Mouse (Mus musculus): ENCODE measurements around the gene Fgfr2. TPM values are rescaled to one million over a fixed set of nuclear protein-coding genes. Genes with fewer than 3 reads are reported as not detected.
A peak's percentile ranks its signal among the peaks of the same experiment; 100 is the strongest.

Gene Fgfr2
- polyA plus RNA-seq, 2 experiments from 2014 or later = not detected

DNA sequence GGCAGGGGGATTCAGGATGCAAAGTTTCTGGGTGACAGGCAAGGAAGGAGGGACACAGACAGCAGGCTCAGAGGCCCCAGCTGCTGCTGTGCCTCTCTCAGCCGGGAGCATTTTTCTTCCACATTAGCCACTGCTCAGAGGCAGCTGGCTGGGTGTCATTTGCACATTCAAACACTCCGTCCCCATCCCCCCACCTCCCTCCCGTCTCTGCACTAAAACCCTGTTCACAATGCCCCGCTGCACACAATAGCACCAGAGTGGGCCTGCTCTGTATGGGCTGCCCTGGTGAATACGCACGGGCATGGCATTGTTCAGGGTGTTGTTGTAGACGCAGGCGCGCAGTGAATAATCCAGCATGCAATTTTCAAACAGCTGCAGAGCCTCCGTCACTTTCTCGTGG, 875.6 kb downstream of the Fgfr2 start:
- ATAC-seq = no peak

DNA sequence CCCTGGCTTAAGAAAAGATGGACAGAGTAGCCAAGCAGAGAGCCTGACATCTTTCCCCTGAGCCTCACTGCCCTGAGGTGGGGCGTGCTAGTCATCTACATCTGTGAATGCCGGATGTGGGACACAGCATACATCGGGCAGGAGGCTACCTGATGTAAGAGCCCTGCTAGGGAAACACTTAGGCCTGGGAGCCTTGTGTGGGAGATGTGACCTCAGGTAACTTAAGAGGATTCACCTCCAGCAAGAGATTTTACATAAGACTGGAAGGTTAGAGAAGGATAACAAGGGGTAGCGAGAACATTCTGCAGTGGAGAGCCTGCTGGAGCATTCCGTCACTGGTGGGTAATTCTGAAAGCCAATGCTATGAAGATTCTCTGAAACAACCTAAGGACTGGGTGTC, 876.1 kb downstream of the Fgfr2 start:
- no peak for ATAC-seq

DNA sequence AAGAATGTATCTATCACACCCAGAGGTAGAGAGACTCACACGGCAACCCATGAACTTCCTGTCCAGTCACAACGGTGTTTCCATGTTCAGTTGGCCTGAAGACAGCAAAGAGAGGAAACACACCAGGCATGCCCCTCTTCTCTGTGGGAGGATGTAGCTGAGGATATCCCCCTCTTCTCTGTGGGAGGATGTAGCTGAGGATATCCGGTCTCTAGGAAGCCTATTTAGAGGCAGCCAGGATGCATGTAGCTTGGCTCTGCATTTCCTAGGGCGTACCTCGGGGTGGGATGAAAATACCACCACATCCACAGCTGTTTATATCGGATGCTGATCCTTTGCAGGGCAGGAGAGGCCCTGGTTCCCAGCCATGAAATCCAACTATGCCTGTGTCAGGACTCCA, 877.4 kb downstream of the Fgfr2 start:
- no peak for ATAC-seq

DNA sequence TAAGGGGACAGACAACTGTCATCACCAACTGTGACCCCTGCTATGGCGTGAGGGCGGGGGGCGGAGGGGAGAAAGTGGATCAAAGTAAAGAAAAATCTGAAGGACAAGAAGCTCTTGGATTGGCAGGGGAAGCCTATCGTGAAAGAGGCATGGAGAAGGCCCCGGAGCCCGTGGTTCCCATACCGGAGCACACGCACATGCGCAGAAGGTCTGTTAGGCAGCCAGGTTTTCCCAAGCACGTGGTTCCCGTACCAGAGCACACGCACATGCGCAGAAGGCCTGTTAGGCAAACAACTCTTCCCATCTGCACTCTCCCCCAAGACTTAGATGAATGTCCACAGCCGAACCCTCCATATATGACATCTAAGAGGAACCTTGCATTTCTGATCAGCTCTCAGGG, 878.5 kb downstream of the Fgfr2 start:
- ATAC-seq = no peak

DNA sequence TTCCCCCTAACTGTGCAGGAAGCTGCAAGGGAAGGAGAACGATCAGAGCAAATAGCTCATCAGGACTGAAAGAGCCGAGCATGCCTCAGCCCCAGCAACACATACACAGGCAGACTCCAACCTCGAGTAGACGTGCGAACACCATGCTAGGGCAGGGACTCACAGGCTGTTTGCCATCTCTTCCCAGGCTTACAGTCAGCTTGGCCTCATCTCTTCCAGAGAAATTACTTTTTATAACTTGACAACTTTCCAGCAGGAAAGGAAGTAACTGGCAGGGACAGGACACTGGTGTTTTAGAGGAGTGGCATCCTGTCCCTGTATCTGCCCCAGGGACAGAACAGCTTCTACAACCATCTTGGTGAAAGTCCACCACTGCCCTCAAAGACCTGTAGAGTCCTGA, 879.9 kb downstream of the Fgfr2 start:
- no peak for ATAC-seq

DNA sequence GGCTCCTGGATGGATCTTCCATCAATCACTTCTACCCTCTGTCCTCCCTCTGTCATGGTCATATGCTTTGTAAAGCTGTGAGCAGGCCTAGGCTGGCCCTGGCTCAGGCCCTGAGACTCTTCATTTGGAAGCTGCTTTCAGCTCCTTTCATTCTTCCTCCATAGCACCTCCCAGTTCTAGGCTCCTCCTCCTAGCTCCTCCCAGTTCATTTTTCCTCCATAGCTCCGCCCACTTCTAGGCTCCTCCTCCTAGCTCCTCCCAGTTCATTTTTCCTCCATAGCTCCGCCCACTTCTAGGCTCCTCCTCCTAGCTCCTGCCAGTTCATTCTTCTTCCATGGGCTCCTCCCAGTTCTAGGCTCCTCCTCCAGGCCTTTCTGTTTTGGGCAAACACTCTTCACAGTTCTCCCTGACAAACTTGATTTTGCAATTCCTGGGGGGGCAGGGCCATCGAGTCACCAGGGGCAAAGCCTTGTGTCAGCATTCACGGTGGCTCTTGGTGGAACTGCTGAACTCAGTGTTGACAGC, 880.5 kb downstream of the Fgfr2 start:
- ATAC-seq = no peak

DNA sequence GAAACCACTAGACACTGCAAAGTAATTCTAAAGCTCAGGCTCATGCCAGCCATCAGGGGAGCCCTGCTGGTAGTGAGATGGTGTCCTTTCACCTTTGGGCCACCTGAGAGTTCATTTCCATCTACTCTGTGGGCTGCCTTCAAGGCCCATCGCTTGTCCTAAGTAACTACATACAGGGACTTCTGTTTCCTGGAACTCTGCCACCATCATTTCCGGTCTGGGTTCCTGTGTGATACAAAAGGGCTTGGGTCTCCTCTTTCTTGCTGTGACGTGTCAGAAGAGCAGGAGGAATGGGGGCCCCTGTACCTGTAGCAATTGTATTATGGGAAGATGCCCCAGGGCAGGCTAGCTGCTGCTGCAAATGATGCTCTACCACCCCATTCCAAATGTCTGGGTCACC, 884.2 kb downstream of the Fgfr2 start:
- no peak for ATAC-seq

DNA sequence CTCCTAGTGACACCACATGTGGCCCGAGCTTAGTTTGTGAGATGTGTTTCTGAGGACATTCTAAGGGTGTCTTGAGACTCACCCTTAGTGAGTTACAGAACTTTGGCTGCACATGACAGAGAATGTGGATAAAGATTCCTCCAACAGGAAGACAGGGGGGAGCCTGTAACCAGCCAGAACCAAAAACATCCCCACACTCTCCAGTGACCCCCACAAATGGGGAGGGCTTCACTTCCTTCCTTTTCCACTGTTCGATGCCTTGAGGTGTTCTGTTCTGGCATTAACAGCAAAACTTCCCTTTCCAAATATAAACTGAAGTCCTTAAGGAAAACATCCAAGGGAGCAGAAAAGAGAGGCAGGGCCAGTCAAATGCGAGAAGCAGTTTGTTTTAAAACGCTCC, 886.0 kb downstream of the Fgfr2 start:
- no peak for ATAC-seq

DNA sequence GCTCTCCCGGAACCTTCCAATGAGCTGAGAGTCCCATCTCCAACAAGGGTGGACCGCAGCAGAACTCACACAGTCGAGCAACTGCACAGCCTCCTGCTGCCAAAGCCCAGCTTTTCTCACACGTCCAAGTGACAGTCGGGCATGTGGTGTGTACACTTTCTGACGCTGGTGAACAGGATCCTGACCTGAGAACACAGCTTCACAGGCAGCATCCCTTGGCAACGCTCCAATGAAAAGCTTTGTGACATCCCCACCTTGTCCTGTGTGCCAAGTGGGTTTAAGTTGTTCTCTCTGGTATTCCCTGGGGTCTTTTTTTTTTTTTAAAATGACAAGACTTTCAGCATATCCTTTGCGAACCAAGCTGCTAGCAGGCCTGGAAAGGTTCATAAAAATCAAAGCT, 886.4 kb downstream of the Fgfr2 start:
- no peak for ATAC-seq

DNA sequence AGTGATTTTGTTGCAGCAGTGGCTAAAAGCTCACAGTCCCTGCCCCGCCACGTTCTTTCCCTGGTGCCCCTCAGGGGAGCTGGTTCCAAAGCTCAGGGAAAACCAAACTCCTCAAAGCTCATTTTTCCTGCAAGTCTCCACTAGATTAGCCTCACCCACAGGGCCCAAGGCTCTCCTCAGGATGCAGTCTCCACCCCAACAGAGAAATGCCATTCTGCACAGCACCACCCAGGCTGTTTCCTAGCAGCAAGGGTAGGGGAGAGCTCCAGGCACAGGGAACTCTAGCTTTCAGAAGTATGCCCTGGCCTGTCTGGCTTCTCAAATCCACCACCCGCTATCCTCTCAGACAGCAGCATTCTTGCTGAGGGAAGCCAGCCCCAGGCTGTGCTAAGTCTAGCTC, 888.9 kb downstream of the Fgfr2 start:
- no peak for ATAC-seq

DNA sequence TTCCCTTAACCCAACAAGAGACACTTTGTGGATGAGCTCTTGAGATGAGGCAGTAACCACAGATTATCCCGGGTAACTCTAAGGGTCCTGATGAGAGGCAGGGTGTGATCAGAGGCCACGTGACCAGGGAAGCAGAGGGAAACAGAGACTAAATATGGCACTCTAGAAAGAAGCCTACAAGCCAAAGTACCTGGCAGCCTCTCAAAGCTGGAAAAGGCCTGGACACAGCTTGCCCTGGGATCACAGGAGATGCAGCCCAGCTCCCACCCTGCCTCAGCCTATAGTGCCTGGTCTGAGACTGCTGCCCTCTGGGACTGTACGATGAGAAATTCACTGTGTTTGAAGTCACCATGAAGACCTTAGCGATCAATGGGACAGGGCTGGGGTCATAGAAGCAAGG, 889.4 kb downstream of the Fgfr2 start:
- no peak for ATAC-seq

DNA sequence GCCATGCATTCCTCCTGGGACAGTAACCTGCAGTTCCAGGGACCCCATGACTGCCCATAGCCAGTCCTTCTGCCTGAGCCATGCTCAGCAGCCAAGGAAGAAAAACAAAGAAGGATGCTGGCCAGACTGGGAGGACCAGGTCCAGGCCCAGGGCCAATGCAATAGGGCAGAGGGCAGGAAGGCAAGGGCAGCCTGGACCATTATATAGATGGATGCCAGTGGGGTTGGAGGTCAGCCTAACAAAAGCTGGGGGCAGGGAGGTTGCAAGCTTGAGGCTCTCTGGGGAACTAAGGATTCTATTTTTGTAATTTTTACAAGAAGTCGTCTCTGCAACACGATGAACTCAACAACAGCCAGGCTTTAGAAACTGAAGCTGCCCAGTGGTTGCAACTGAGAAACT, 890.2 kb downstream of the Fgfr2 start:
- no peak for ATAC-seq

DNA sequence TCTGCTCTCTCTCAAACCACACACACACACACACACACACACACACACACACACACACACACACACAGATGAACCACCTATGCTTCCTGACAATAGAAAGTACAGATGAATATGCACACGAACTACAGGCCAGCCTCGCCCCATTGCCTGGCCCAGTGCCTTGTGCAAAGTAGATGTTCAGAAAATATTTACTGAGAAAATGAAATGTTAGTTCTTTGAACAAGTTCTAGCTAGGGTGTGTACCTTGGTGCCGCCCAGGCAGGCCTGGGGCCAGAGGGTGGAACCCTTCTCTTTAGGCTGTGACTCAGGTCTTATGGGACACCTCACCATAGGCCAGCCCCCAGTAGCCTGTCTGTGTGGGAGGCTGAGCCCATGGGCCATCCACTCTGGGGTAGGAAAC, 891.7 kb downstream of the Fgfr2 start:
- ATAC-seq = no peak

DNA sequence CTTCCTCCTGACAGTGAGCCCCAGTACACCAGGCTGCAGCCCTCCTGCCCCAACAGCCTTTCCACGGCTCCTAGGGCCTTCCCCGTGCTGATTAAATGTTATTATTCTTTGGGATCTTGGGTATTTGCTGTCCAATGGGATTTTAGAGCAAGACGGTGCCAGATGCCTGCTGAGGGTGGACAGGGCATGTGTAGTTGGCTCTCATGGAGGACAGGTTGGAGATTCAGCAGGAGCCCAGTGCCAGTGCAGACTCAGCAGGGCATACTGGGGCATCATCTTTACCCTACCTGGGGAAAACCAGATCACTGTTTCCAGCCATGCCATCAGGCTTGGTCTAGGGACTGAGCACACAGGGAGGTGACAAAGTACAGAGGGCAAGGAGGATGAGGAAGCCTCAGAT, 892.2 kb downstream of the Fgfr2 start:
- ATAC-seq = no peak

DNA sequence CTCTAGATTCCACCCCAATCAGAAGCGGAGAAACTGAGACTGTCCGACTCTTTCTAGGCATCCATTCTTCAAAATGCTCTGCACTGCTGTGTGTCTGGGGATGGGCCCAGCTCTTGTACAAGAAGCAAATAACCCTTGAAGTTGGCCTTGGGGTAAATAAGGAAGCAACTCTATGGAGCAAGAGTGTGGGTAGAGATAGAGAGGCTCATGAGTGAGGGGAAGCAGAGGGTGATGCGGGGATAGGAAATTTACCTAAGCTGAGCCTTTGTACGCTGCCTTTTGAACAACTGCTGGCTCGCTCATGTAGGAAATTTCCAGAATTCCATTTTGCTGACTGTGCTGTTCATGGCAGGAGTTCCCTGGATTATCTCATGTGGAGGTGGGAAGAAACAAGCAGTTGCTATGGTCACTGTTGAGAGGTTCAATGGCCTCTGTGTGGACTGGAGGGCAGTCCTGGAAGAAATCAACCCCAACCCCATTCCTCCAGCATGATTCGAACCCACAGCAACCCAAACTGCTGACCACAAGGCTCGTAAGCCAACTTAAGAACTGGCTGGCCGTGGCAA, 896.0 kb downstream of the Fgfr2 start:
- no peak for ATAC-seq

DNA sequence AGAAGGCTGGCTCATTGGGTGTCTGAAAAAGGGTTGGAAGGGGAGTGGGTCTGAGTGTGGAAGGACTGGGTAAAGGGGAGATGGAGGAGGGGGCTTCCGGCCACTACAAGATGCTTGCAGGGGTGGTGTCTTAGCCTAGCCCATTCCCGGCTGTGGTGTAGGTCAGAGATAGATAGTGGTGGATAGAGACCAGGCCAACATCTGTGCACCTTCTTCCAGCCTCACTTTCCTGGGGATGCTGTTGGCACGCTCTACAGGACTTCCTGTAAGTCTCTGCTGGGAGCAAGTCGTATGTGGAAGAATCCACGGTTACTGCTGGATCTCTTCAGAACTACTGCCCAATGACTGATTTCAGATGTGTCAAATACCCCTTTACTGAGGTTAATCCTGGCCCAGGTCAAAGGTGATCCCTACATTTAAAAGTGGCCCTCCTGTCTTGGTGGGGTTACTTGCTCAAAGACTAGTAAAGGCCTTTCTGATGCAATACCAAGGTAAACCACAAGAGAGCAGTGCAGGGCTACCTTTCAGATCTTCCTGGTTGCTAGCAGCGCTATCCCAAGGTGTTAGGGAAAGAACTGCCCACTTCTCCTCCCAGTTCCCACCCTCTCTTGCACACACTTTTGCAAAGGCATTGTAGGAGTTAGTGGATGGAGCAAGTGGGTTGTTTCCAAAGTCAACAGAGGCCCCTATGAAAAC, 896.6 kb downstream of the Fgfr2 start:
- ATAC-seq = peak; percentile 32

DNA sequence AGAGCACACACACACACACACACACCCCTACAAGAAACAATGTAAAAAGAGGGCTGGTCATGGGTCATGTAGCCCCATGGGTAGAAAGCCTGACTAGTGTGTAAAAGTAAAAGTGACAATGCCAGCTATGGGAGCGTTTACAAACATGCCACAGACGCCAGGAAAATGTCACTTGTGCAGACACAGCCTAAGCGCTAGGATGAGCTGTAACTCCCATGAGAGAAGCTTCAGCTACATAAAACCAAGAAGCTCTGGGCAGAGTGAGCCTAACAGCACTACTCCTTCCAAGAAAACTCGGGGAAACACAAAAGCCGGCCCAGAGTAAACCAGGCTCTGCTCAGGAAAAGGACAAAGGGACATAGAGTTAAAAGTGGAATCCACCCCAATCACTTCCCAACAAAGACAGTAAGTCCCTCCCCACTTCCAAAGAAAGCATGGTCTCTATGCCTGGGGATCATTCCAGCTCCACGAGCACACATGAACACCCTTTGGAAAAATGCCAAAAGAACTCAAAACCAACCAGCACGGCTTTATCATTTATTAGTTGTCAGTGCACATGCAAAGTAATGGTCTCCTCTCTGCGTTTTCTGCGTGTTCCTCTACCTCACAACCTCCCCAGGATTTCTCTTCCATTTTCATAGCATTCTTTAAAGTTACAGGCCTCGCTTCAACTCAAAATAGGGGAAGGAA, 899.6 kb downstream of the Fgfr2 start:
- ATAC-seq = no peak

DNA sequence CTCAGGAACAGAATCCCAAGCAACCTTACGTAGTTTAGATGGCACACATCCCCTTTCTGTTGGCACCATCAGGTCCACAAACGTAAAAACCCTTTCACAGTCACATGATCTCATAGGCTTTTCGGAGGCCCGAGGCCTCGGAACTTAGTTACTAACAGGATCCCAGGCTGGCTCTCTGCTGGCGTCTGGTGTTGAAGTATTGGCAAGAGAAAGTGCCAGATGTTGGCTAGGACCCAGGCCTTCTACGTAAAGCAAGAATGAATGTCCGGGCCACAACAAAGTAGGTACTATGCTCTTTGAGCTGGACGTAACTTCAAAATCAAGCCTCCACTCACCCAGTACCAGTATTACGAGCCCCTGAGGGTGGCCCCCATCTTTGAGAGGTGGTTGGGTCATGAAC, 909.1 kb downstream of the Fgfr2 start:
- no peak for ATAC-seq

DNA sequence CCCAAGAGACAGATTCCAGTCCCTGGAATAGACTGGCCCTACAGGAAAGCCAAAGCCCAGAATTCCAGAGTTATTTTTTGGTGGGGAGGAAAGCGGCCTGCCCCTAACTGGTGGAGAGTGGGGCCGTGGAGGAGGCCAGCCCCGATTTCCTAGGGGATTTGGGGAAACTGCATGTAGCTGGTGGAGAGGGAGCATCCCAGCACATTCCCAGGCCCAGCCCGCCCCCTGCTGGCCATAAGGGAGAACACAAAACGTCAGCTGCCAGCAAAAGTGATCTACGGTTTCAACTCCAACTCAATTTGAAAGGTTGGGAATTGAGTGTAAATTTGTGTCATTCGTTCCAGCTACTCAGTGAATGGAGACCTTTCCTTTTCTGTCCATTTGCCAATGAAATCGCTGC, 909.7 kb downstream of the Fgfr2 start:
- ATAC-seq = no peak

DNA sequence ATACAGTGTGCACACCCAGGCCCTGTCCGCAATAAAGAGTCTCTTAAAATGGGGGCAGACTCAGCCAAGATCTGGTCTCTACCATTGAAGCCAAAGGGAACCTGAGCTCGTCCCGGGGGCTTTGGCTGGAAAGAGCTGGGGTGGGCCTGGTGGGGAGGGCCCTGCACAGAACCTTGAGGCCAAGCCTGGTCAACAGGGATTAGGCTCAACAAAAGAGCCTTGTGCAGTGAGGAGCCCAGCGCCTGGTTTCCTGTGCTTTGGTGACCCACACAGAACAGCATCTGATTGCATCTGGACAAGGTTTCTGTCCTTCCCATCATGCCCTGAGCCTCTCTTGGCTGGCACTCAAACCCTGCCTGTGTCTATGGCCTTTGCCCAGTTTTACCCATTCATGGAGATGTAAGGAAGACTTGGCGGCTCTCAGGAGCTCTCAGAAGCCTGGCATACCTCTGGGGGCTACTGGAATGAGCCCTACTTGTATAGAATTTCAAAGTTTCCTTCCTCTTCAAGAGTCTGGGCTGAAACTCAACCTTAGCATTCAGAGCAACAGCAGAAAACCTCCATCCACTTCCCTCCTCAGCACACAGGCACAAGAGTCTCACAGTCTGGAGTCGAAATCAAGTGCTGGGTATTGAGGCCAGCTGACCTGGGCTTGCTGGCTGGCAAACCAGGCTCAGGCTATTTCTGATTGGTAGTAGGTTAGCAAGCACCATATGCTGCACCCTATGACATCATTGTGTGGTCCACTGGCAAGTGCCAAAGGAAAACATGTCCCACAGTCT, 911.0 kb downstream of the Fgfr2 start:
- no peak for ATAC-seq

DNA sequence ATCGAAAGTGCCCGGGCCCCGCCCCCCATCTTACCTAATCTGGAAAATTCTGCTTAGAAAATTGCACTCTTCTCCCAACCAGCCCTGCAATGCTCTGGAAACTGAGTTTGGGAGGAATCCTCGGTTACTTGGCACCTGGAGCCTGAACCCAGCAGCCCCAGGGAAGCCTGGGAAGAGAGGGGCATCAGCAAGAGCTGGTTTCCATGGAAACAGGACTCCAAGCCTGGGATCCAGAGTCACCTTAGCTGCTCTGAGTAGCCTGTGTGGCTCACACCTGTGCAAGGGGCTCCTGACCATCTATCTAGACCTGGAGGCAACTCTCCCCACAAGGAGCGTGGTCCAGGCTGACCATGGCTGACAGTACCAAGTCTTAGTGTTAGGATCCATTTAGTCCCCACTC, 912.5 kb downstream of the Fgfr2 start:
- no peak for ATAC-seq

DNA sequence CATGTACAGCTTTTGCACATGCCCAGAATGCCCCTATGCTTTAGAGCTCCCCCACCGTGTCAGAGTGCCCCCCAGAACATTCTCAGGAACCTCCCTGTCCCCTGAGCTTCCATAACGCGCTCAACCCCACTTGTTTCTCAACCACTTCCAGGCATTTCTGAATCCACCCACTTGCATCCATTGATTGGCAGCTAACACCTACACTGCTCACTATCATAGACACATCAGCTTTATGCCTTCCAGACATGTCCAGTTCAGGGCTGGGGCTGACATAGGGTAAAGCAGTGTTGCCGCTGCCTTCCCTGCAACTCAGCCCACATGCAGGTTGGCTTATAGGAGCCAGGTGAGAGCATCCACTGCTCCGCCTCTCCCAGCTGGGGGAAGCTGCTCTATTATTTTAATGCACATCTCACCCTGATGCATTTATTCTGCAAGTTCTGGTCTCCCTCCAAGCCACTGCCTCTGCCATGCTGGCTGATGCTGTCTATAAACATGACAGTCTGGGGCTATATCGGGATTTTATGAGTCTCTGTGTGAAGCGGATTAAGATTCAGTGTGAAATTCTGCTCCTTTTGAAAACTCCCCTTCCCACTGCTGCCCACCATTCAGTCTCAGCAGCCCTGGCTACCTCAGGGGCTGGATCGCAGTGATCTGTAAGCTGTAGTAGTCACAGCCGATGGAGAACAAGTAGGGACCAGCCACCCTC, 914.1 kb downstream of the Fgfr2 start:
- no peak for ATAC-seq

Data from activated CD4-positive, CD25-positive, alpha-beta regulatory T cell, adult 4 months (primary cell).